10 mouse cellular contexts compared by ENCODE assay signal in genomic region chr4:46992827-46993473, GRCm38 (mm10). TPM values are rescaled to one million over a fixed set of nuclear protein-coding genes. Genes with fewer than 3 reads are reported as not detected.
DNase-seq lines count a peak whose midpoint lies in the region; ATAC-seq lines count a peak whose summit lies in the region.
"Had no signal": no experiment of that assay in that cellular context is flagged by ENCODE, and none has a peak within 500 bp of the region (broad histone marks: within the 10 kb centered on the region; RNA-seq: fewer than 3 reads in every experiment).

No protein-coding gene starts in this region.

- H3K4me3 ChIP-seq in heart, embryonic 10.5 days, result no peak overlapping the region
- H3K4me3 ChIP-seq in heart, embryonic 12.5 days, result no peak overlapping the region
- no peak overlapping the region for H3K4me3 ChIP-seq in midbrain, embryonic 14.5 days (replicated peaks; ENCODE audit: low read depth, low read length)

- H3K27me3 ChIP-seq in heart, embryonic 10.5 days (ENCODE audit: insufficient read depth, poor library complexity, severe bottlenecking), result peaks cover 92% of the 10 kb centered on the region
- peaks cover 86% of the 10 kb centered on the region for H3K27me3 ChIP-seq in heart, embryonic 12.5 days (replicated peaks)
- peaks cover 30% of the 10 kb centered on the region for H3K27me3 ChIP-seq in midbrain, embryonic 14.5 days (ENCODE audit: control insufficient read depth, insufficient read depth, low read length)

- peaks cover 25% of the 10 kb centered on the region for H3K4me1 ChIP-seq in heart, embryonic 10.5 days
- H3K4me1 ChIP-seq in heart, embryonic 12.5 days (replicated peaks), result peaks cover 21% of the 10 kb centered on the region; the same call in 1 of the 2 replicates
- peaks cover 11% of the 10 kb centered on the region; the same call in 1 of the 2 replicates for H3K4me1 ChIP-seq in midbrain, embryonic 14.5 days (ENCODE audit: control insufficient read depth, insufficient read depth, low read length)

- intact Hi-C loops in gastrocnemius, postnatal 14 days (cut with DNase I; ENCODE audit: low total_unique reads), result no loop called here

- no peak for ATAC-seq in heart, embryonic 12.5 days (ENCODE audit: insufficient number of reproducible peaks, low FRiP score)
- no peak for ATAC-seq in midbrain, embryonic 14.5 days (ENCODE audit: low FRiP score, low TSS enrichment)

- H3K27ac ChIP-seq in heart, embryonic 10.5 days, result no peak overlapping the region
- no peak overlapping the region for H3K27ac ChIP-seq in heart, embryonic 12.5 days (ENCODE audit: poor library complexity, severe bottlenecking)
- H3K27ac ChIP-seq in midbrain, embryonic 14.5 days (replicated peaks; ENCODE audit: low read depth, low read length), result no peak overlapping the region
- H3K27ac ChIP-seq: heart, embryonic 13.5 days; neural tube, embryonic 12.5 days had no signal

- WGBS in heart, embryonic 10.5 days, result 2% methylated on average over 8 of the region's 8 CpGs
- WGBS in heart, embryonic 12.5 days, result 2% methylated on average over 8 of the region's 8 CpGs
- WGBS in midbrain, embryonic 14.5 days, result 8% methylated on average over 8 of the region's 8 CpGs

- peak; percentile 82 for DNase-seq in heart, embryonic 10.5 days (ENCODE audit: low spot score)
- peak; percentile 39 for DNase-seq in urinary bladder, postnatal 14 days (ENCODE audit: low spot score)
- no peak for DNase-seq in urinary bladder, postnatal 10 days (ENCODE audit: low spot score)
- peak; percentile 58 for DNase-seq in gastrocnemius, postnatal 14 days
- peak; percentile 63 for DNase-seq in midbrain, embryonic 14.5 days
- DNase-seq in natural killer cell, adult 2 months (ENCODE audit: low spot score in 2 of 2), result no peak
- DNase-seq in layer of hippocampus, adult 18-20 months (ENCODE audit: low spot score in 2 of 2), result no peak

- H3K4me2 ChIP-seq in heart, embryonic 12.5 days, result no peak overlapping the region
- H3K4me2 ChIP-seq in midbrain, embryonic 14.5 days (ENCODE audit: low read length), result no peak overlapping the region

- no peaks in the 10 kb centered on the region for H3K36me3 ChIP-seq in heart, embryonic 10.5 days
- H3K36me3 ChIP-seq in heart, embryonic 12.5 days, result no peaks in the 10 kb centered on the region
- H3K36me3 ChIP-seq in midbrain, embryonic 14.5 days (ENCODE audit: control insufficient read depth, insufficient read depth, low read length), result no peaks in the 10 kb centered on the region
- H3K36me3 ChIP-seq: heart, embryonic 13.5 days; neural tube, embryonic 12.5 days had no signal

- H3K9ac ChIP-seq in heart, embryonic 12.5 days, result no peak overlapping the region
- no peak overlapping the region for H3K9ac ChIP-seq in midbrain, embryonic 14.5 days (replicated peaks; ENCODE audit: low read length)
- H3K9ac ChIP-seq: heart, embryonic 13.5 days had no signal

- no peaks in the 10 kb centered on the region for H3K9me3 ChIP-seq in heart, embryonic 10.5 days
- H3K9me3 ChIP-seq in heart, embryonic 12.5 days (replicated peaks), result no peaks in the 10 kb centered on the region
- no peaks in the 10 kb centered on the region for H3K9me3 ChIP-seq in midbrain, embryonic 14.5 days (ENCODE audit: control insufficient read depth, low read length)
- H3K9me3 ChIP-seq: heart, embryonic 13.5 days; neural tube, embryonic 12.5 days had no signal

RNA-seq across cellular contexts. Expression of gene Gabbr2, which starts 1.3 kb away (rescaled TPM):
- 0.13 and 0.18 TPM in 2 replicates for polyA plus RNA-seq in heart, embryonic 10.5 days (2016; fragmentation: Nextera tagmentation; extraction: Ambion mirVana)
- polyA plus RNA-seq in heart, embryonic 12.5 days (2016; fragmentation: Nextera tagmentation; extraction: Ambion mirVana), result 0.05 and 0.06 TPM in 2 replicates
- under 1 TPM; 0.14 to 0.20 TPM for total RNA-seq in gastrocnemius, postnatal 14 days (2021)
- polyA plus RNA-seq in midbrain, embryonic 14.5 days (2014; fragmentation: Nextera tagmentation; extraction: Ambion mirVana), result 8.6 and 10.7 TPM in 2 replicates
- total RNA-seq in layer of hippocampus, adult 18-20 months (2021), result 100 to 1,000 TPM; 203 to 209 TPM

Comparison
In these comparisons a context has a peak if more than half of its experiments do, and no peak if none do; other contexts are left out.
1. DNase-seq: peak in heart, embryonic 10.5 days (single experiment), urinary bladder, postnatal 14 days (single experiment), gastrocnemius, postnatal 14 days (single experiment) and midbrain, embryonic 14.5 days (single experiment); none in urinary bladder, postnatal 10 days (single experiment), natural killer cell, adult 2 months (0 of 2) and layer of hippocampus, adult 18-20 months (0 of 2).